18 mouse cellular contexts compared by ENCODE assay signal in genomic region chr5:46731297-46731696, GRCm38 (mm10).
"Had no signal": no experiment of that assay in that cellular context is flagged by ENCODE, and none has a peak within 500 bp of the region (broad histone marks: within the 10 kb centered on the region; RNA-seq: fewer than 3 reads in every experiment).

No protein-coding gene starts in this region.

- H3K27me3 ChIP-seq: liver, embryonic 13.5 days; liver, embryonic 15.5 days; lung, embryonic 15.5 days; megakaryocyte, embryonic 14.5 days; midbrain, embryonic 12.5 days; stomach, embryonic 15.5 days had no signal

- H3K4me2 ChIP-seq: liver, embryonic 13.5 days; liver, embryonic 15.5 days; lung, embryonic 15.5 days; midbrain, embryonic 12.5 days; stomach, embryonic 15.5 days had no signal

- ATAC-seq: liver, postnatal 0 days; lung, postnatal 0 days had no signal

- H3K9ac ChIP-seq: liver, embryonic 13.5 days; liver, embryonic 15.5 days; liver, postnatal 0 days; lung, embryonic 15.5 days; midbrain, embryonic 12.5 days; stomach, embryonic 15.5 days had no signal

- H3K36me3 ChIP-seq: liver, embryonic 13.5 days; liver, embryonic 15.5 days; lung, embryonic 15.5 days; midbrain, embryonic 12.5 days; stomach, embryonic 15.5 days had no signal

- H3K4me3 ChIP-seq: liver, embryonic 13.5 days; liver, embryonic 15.5 days; lung, embryonic 15.5 days; megakaryocyte, embryonic 14.5 days; midbrain, embryonic 12.5 days; stomach, embryonic 15.5 days had no signal

- H3K27ac ChIP-seq: liver, embryonic 13.5 days; liver, embryonic 15.5 days; lung, embryonic 15.5 days; macrophage; midbrain, embryonic 12.5 days; stomach, embryonic 15.5 days; stomach, postnatal 0 days had no signal

- H3K9me3 ChIP-seq: liver, embryonic 13.5 days; liver, embryonic 15.5 days; lung, embryonic 15.5 days; megakaryocyte, embryonic 14.5 days; midbrain, embryonic 12.5 days; stomach, embryonic 15.5 days had no signal

- DNase-seq: liver, embryonic 13.5 days; liver, postnatal 0 days; lung, adult 2 months; lung, postnatal 14 days; lung, postnatal 36 days; midbrain, embryonic 14.5 days; right cerebral cortex, postnatal 14 days; thymus, adult 2 months; thymus, postnatal 25 days; thymus, postnatal 4 days had no signal

- H3K4me1 ChIP-seq: liver, embryonic 13.5 days; liver, embryonic 15.5 days; midbrain, embryonic 12.5 days; stomach, embryonic 15.5 days had no signal
